Mouse (Mus musculus) frontal cortex, postnatal 36 days (tissue): ENCODE results near the gene Gm20388.

Experiments
- DNase-seq, 2 experiments: peaks; one replicate each; pipeline ENCODE4 v3.0.0; 2022; ENCODE audit warnings: low spot score in 2 of 2

Gene Gm20388

DNA sequence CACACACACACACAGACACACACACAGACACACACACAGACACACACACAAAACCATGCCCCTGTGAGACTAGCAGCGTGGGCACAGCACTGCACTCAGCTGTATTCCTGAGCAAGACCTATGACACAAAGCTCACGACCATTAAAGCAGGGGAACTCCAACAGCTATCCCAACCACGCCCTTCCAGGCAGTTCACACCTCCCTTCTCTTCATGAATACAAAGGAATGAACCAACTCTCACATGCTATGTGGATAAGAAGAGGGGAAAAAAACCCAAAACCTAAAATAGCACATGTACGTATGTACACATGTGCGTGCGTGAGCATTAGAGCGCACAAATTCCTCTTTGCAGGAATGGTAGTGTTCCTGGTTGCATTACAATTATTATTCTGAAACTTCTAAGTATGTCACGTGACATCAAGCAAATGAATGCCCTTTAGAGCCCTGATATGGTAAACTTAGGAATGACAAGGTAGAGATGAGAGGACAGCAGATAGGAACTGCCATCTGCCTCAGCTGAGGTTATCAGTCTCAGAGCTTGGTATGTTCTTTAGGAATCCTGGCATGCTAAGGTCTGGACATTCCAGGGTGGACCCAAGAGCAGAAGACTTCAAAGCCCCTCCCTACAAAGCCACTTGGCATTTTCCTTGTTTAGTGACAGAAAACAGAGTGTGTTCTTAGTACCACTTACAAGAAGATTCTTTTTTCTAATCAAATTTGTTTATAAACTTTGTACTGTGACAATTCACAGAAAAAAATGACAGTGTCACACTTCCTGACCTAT lies 3015.5 kb downstream of the Gm20388 start:
- DNase-seq, result no peak

DNA sequence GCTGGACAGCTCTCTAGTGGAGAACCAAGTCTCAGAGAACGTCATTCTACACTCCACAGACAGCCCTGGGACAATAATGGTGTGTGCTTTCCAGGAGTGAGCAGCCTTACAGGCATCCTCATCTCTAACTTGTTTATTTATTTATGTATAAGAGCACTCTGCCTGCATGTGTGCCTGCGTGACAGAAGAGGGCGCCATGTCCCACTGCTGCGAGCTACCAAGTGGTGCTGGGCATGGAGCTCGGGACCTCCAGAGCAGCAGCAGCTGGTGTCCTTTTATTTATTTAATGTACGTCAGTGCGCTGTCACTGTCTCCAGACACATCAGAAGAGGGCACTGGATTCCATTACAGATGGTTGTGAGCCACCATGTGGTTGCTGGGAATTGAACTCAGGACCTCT lies 3016.1 kb downstream of the Gm20388 start:
- DNase-seq, result no peak

DNA sequence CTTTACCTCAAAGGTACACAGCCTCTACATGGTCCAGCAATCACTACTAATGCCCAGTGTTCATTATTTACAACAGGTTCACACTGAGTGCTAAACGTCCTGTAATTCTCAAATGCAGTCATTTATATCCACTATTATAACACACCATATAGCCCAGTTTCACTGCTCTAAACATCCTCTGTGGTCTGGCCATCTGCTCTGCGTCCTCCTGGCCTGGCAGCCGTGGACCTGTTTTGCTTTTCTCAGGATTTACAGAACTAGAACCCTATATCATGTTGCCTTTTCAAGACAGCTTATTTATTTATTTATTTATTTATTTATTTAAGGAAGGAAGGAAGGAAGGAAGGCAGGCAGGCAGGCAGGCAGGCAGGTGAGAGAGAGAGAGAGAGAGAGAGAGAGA lies 3017.2 kb downstream of the Gm20388 start:
- no peak for DNase-seq

DNA sequence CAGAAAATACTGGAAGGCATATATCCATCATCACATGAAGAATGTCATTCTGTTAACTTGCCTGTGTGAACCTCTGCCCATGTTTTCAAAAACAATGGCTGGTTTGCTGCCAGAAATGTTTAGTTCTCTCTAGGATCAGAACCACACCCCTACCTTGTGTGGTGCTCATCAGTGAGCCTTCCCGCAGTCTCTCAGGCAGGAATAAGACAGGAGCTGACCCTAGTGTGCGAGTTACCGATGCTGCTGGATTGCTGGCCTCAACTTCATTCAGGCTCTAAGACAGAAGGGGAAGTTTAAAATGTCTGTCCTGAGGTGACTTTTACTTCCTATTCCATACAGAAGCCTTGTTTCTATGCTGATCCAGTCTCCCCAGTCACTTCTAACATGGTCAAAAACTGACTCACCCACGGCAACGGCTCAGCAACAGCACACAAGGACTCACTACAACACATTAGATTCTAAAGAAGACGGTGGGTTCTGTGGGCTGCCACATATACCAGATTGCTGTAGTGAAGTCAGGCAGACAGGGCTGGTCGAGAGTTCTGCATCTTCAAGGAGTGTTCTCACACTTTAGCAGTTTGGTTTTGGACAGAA lies 3018.1 kb downstream of the Gm20388 start:
- DNase-seq, result peak in 1 of 2 experiments; percentile 24

DNA sequence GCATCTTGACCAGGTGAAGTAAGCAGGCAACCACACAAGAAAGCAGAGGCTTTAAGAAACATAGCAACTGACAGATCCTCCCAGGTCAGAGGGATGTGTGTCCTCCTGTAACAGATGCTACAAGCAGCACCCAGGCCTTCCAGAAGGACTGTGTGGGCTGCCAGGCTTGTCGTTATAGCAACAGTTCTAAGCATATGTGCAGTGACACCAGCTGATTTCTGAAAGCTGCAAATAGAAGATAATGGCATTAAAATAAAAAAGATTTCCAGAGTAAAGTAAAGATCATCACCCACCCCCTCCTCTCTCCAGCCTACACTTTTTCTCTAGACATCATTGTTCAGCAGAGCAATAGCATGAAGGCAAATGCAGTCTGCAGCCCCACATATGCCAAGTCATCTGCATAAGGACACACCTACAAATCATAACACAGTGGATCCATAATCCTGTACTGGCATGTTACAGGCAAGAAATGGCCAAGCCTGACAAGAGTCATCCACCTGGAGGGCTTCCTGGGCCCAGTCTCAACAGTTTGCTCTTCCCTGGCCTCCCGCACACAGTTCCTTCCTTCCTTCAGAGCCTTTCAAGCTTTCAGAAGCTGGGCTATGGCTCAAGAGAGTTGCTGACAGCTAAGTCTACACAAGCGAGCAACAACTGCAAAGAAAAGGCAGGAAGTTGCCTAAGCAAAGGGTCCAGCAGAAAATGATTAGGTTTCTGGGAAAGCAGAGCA lies 3021.4 kb downstream of the Gm20388 start:
- peak; percentile 75 to 91 for DNase-seq

DNA sequence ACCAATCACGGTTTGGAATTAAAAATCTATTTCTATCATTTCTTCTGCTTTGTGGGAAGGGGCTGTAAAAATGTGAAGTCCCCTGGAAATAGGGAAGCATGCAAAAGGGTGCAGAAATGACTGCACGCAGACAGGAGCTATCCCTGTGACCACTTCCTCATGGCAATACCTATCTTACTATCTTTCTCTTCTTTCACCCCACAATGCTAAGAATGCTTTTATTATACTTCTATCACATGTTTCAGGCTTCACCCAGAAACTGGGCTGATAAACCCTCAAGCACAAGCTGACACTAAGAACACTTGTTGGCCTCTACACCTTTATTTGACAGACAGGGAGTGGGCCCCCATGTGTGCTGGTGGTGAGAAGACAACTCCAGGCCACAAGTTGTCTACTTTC lies 3021.9 kb downstream of the Gm20388 start:
- DNase-seq, result no peak

DNA sequence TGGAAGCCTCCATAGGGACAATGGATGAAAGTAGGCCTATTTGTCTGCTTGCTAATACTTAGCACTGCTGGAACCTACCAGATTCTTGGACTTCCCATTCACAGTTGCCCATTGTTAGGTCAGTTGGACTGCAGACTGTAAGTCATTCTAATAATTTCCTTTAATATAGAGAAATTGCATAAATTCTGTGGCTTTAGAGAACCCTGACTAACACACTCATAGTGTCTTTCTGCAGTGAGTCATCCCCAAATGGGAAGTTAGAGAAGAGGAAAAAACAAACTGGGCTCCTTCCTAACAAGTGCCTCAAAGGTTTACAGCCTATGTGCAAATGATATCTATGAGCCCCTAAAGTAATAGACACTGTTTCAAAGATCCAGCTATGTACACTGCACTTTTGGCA lies 3023.3 kb downstream of the Gm20388 start:
- no peak for DNase-seq

DNA sequence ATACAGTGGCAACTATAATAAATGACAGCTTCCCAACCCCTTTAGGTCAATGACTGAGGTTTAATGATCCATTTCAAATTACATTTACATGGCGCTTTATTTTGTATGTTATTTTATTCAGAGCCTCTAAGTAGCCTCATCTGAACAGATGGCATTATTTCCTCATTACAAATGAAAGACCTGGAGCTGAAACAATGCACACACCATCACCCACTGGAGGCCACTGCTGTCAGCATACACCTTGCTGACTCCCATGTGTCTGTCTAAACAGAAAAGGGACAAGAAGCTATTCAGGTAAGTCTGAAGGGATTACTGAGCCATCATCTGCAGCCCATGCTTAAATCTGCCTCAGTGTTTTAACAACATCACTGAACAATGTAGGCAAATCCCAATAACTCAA lies 3024.5 kb downstream of the Gm20388 start:
- no peak for DNase-seq

DNA sequence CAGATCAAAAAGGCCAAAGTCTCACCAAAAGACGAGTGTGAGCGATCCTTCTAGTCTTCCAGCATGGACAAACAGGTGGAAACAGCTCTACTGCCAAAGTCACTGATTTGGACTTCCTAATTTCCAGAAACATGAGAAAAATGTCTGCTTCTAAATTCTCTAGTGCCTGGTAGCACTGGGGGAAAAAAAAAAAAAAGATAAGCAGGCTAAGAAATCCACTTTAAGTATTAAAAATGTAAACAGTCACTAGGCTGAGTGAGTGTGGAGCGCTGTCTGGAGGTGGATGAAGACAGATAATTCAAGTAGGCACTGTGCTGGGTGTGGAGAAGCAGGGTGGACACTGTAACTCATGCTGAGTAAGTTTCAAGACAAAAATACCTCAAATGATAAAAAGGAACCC lies 3025.3 kb downstream of the Gm20388 start:
- DNase-seq, result no peak

DNA sequence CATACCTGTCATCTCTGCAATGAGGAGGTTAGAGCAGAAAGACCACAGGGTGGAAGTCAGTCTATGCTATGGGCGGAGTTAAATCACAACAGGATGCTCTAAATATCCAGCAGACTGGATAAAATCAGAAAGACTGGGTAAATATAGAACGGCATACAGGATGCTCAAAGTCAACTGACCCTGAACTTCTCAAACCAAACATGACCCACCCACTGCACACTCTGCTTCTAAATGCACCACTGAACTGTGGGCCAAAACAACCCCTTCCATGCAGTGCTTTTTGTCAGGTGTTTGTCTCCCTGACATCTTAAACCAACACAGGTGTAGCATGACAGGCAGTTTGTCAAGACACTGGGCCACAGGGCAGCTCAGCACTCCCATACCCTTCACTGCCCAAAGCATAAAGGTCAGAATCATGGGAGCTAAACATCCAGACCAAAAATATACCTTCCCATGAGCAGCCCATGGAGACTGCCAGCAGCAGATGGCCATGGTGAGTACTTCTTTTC lies 3027.0 kb downstream of the Gm20388 start:
- no peak for DNase-seq

DNA sequence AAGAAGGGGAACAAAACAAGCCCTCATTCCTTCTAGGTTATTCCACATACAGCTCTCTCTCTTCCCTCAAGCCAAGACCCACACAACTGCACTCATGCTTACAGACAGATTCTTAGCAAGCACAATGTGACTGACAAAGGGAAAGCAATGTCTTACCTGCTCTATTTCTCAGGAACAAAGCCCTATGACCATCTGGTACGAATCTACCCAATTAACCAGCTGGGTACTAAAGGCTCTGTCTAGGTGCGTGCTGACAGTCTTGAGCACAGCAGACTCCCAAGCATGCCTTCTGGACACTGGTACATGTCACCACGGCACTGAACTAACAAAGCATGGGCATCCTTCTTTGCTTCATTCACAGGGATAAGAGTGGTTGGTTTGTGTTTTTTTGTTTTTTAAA lies 3027.5 kb downstream of the Gm20388 start:
- DNase-seq, result no peak

DNA sequence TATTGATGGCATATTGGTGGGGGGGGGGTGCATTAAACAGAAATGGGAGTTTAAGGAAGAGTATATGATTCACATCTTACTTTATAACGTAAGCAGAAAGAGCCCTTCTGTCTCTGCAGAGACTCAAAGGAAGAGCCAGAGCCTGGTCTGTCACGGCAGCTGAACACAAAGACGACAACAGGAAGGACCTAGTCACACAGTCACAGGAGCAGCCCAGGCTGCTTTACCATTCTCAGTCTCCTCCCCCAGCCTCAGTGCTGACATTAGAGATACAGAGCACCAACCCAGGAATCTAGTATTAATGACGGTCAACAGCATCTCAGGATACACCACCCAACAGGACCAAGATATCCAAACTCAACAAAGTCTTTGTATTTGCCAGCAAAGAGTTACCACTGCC lies 3027.9 kb downstream of the Gm20388 start:
- DNase-seq, result no peak

DNA sequence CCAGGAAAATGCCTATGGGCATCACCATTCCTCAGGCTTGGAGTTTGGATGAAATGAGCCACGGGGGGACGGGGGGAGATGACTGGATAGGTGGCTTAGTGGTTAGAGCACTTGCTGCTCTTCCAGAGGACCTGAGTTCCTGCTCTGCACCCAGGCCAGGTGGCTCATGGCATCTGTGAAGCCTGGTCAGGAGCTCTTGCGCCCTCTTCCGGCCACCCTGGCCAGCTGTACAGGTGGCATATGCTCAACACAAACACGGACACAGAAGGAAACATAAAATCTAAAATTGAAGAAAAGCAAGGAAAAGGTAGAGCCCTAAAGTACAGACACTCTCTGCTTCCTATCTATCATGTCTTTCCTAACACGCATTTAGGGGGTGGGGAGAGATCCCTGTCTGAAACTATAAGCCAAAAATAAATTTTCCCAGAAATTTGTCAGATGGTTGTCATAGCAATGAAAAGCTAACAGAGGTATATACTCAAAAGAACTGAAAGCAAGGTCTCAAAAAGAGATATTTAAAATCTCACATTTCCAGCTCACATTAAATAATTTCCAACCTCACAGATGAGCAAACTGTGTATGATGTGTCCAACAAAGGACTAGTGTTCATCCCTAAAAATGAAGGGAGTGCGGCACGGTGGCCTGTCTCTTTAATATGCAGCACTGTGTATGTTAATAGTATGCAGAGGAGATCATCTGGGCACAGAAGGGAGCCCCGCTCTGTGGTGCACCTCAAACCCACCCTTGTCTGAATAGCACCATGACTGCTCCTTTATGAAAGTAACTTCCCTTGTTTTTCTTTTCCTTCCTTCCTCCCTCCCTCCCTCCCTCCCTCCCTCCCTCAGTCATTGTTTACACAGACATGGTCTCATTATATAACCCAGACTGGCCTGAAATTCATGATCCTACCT lies 3032.4 kb downstream of the Gm20388 start:
- DNase-seq, result no peak

DNA sequence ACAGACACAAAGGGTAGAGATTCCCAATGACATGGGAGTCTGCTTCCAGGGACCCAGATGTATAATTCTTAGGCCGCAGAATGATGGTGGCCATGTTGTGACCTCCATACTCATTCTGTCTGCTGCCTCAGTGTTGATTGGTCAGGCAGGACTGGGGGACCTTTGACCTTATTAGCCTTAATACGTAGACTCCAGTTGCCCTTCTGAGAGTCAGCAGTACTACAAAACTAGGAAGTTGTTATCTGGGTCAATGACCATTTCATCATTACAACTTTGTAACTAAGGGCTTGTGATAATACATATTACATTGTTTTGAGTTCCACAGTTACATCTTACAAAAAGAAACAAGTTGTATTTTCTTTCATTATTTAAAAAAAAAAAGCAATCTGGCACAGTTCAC lies 3035.1 kb downstream of the Gm20388 start:
- DNase-seq, result no peak

DNA sequence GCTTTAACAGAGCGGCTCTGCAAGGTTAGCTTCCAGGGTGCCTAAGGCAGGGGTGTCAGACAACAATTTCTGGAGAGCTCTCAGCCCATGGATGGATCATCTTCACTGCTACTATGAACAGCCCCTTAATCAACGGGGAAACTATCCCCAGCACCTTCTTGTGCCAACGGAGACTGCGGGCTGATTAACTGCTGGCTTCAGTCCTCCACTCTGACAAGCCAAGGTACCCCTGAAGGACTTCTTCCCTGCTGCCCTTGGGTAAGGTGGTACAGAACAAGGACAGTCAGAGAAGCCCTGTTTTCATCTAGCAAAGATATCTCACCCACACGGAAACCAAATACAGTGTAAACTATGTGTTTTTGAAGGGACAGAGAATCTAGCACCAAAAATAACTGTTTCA lies 3039.1 kb downstream of the Gm20388 start:
- DNase-seq, result no peak

DNA sequence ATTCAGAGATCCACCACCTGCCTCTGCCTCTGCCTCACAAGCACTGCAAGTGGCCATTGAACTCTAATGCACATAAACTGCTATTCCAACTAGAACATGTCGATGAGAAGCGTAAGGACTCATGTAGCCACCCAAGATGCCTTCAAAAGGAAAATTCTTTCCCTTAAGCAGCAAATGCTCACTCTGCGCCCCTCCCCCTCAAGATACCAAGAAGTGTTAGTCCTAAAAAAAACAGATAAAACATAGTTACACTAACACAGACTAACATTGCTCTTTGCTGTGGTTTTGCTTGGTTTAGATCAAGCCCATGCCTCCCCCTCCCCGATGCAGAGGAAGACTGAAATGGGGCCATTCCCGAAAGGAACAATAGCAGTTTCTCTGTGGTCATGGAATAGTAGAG lies 3040.8 kb downstream of the Gm20388 start:
- no peak for DNase-seq

DNA sequence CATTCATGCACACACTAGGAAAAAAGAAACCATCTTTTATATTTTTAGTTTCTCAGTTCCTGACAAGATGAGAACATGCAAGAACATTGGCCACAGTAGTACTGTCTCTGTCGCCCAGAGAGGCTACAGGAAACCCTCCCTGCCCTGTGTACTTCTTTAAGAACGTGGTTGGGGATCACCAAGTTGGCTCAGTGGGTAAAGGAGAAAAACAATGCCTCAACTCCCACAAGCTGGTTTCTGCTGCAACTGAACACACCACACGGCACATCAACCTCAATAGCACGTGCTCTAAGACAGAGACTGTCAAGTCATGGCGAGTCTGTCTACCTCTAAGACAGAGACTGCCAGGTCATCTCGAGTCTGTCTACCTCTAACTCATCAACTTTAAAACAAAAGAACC lies 3042.4 kb downstream of the Gm20388 start:
- no peak for DNase-seq

DNA sequence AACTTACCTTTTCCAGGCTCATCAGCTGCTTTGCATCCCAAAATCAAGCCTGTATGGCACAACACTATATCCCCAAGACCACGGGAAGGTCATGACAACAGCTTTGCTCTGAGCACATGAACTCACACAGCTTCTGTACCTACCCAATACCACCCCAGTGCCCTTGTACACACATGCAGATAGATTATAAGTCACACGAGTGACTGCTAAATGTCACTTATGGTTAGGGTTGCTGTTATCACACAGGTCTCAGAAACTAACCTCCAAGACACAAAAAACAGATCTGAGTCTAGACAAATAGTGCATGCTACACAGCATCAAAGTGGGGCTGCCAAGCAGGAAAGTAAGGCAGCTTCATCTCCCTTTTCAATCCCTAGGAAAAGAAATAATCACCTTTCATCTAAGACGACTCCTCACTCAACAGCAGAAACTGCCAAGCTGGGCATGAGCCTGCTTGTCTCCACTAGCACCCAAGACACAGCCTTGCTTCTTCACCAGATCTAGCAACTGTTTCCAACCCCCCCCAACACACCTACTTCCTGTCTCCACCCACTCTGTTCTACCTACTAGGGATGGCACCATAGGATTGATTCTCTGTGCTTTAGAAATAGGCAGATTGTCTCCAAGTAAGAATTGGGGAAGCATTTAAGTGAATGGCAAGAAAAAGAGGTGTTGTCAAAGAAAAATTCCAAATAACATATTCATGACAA lies 3043.6 kb downstream of the Gm20388 start:
- DNase-seq, result no peak

DNA sequence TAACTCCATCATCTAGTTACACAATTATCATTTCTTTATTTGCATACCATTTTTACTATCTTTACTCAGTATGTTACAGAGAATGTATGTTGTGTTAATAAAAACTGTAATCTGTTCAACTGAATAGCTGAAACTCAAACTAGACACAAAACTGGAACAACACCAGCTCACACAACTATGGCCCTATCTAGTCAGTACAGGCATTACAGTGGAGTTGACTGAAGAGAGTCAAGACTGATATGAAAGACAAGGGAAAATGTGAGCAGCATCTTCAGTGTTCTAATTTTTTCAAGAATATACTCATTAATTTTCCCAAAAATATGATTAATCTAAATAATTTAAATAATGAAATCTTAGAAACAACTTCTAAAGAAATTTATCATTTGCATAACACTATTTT lies 3044.6 kb downstream of the Gm20388 start:
- DNase-seq, result no peak

DNA sequence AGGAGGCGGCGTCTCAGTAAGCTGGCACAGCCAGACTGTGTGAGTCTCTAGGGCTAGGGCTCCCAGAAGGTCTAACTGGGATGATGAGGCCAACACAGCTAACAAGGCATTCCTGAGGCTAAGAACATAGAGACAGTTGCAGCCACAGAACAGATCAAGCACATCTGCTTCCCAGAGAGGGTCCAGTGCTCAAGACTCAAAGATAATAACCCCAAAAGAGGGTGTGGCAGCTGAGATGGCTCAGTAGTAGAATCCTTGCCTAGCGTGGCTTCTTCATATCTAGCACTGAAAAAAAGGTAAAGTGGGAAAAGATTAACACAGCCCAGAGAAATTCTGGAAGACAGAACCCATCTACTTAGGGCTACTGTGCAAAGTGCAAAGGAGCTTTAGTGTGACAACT lies 3045.4 kb downstream of the Gm20388 start:
- DNase-seq, result no peak

DNA sequence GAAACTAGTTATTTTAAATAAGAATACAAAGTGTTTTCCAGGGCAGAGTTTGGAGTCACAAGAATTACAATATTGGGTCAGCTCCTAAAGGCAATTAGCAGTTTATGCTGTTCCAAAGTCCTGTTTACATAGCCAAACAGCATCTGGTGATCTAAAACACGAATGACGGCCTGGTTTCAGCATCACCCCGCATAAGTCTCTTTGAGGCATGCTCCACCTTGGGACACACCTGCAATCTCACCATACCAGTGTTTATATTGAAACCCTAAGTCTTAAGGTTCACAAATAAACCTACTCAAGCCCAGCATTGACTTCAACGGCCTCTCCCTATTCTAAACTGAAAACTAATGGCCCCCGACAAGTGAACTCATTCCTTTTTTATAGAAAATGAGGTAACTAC lies 3049.7 kb downstream of the Gm20388 start:
- no peak for DNase-seq
